Mouse (Mus musculus) gastrocnemius, adult 18-20 months (tissue): ENCODE measurements at regions not wholly inside any gene's neighbourhood (a gene's known extent, or its start where the extent isn't known, plus 50 kb on each side); places are given as distances from the start of the nearest gene placed in this dataset.

Source experiments
- DNase-seq: peaks from one replicate; pipeline ENCODE4 v3.0.0; 2021; ENCODE audit warnings: low spot score

DNA sequence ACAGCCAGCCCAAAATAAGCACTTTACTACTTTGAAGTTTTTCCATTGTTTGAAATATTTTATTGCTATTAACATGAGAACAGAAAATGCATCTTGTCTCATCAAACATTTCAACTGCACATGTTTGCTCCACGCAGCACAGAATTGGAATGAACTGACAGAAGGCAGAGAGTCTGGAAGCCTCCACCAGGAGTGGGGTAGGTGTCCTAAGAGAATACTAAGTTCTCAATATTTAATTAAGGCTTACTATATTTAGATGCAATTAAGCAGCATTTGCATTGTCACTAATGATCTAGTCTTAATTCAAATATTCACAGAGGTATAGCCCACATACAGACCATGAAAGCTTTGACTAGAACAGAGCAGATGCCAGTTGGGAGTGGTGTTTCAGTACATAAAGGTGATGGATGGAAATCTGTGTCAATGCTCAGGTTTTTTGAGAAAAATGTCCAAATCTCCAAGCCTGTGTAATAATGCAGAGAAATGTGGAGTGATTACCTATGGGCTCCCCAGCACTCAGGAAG lies 491.2 kb downstream of the Tm4sf1 start:
- DNase-seq: no peak

DNA sequence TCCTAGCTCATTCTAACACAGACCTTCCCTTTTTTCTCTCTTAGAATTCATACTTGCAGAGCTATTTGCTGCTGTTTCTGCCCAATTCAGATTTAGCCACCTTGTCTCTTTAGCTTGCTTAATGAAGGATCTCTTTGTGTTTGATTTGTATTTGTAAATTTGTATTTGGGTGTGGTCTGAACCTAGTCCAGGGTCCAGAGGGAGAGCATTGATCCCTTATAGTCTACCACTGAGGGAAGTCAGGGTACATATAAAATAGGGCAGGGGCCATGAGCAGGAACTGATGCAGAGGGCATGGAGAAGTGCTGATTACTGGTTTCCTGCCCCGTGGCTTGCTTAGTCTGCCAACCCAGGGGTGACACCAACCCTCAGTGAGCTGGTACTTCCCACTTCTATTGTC lies 508.7 kb downstream of the Tm4sf1 start:
- DNase-seq: no peak

DNA sequence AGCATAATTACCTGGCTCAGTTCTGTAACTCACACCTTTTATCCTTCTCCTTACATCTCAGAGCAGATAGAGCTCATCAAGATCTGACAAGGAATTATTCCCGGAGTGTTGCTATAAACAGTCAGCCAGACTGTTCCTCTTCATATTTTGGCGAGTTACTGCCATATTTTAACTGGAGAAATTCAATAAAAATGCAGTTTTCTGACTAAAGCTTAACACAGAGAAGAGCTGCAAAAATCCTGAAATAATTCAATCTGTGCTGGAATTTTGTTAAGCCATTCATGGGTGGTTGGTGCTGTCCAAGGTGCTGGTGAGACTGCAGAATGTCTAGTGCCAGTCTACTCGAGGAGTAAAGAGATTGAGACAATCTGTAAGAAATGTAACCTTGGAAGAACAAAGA lies 512.6 kb downstream of the Tm4sf1 start:
- DNase-seq: no peak

GRCm38 (mm10) chr3:56773920-56774319 lies 527.9 kb downstream of the Tm4sf1 start:
- DNase-seq: no peak

- no peak for DNase-seq
These were observed 531.6 kb downstream of the Tm4sf1 start for GRCm38 (mm10) chr3:56770225-56770624.

- no peak for DNase-seq
These were observed 534.7 kb downstream of the Tm4sf1 start for GRCm38 (mm10) chr3:56767133-56767532.

GRCm38 (mm10) chr3:56764336-56764735 lies 537.5 kb downstream of the Tm4sf1 start:
- no peak for DNase-seq

DNA sequence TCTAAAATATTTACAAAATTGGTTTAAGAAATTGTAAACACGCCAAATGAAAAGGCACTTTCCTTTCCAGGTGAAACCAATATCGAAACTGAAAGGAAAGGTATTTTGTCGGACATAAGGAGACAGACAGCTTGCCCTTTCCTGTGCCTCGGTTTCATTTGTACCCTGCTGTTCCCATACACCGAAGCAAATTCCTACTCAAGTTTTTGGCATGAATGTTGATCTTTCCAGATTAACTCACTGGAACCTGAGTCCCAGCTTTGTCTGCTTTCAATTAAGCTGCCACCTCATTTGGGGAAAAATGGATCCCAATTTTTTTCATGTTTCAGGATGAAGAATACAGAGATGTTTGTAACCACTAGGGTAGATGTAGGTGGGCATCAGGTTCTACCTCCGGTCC lies 537.9 kb downstream of the Tm4sf1 start:
- DNase-seq: no peak

DNA sequence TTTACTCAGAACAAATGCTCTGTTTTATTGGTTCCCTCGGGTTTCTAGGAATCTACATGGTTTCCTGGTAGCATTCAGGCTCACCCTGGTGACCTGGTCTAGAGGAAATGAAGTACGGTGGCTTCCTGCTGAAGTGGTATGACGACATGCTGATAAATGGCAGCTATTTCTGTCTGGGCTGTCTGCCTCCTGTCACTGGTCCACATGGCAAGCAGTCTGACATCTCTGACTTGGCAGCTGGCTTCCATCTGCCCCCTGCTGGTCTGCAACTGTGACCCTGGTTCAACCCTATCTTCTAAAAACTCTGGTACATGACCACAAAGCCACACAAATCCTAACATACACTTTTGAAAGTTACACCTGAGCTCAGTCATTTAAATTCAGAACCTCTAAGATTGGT lies 548.1 kb downstream of the Tm4sf1 start:
- DNase-seq: peak; percentile 15

DNA sequence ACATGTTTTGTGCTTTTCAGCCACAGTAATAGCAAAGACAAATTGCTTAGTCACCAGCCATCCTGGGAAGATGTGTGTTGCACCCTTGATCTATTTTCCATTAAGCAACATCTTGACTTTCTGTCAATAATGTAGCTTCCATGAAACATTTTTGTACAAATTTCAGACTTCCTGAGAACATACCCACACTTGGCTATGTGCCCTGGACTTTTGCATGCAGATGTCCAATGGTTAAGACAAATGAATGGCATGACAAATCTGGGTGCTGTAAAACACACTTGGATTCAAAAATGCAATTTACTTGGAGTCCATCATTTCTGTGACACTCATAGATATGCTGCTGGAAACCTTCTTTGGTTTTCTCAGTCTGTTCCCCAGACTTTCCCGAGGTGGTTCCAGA lies 549.9 kb downstream of the Tm4sf1 start:
- DNase-seq: no peak

DNA sequence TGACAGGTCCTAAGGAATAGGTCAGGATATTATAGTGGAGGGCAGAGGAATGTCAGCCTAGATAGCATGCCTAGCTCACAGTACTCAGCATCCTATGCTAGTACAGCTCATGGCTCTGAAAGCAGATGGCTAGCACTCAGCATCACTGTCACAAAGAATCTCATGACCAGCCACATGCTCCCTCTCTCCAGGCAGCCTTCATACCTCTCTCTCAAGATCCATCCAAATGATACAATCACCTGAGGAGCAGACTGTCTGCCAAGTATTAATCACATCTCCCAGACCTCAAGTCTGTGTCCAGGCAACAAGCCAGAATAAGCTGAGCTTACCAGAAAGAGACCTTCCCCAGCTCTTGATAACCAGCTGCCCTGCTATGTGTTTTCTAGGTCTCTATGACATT lies 557.4 kb upstream of the Nbea start:
- DNase-seq: no peak

DNA sequence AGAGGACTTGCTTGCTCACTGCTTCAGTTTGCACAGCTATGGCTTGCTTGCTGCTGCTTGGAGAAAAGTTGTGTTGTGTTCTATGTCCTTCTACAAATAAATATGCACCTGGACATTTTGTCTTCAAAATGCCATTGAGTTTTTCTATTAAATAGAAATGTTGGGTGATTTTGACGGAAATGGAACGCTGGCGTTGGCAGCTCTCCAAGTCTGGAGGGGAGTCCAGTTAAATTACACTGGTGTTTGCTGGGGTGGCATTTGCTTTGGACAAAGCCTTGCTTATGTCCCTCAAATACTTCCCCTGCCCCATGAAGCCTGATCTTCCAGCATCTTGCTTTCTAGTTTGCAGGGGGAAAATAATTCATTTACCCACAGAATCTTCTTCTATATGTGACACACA lies 556.0 kb upstream of the Nbea start:
- DNase-seq: no peak

DNA sequence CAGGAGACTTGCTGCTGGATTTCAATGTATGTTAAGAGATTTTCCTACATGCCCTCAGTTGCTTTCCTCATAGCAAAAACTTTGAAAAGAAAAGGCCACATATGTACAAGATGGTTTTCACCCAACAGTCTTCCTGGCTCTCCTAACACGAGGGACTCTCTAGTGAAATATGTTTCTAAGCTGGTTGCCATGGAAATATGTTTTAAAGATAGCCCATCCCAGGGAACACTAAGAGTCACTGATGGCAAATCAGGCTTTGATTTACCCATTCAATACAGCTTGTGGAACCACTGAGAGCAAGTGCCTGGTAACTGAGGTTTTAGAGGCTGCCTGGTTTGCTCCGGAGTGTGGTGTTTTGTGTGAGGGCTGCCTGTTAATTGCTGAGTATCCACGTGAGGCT lies 547.3 kb upstream of the Nbea start:
- no peak for DNase-seq

GRCm38 (mm10) chr3:56724991-56725390 lies 541.5 kb upstream of the Nbea start:
- no peak for DNase-seq

GRCm38 (mm10) chr3:56708260-56708659 lies 524.8 kb upstream of the Nbea start:
- no peak for DNase-seq

DNA sequence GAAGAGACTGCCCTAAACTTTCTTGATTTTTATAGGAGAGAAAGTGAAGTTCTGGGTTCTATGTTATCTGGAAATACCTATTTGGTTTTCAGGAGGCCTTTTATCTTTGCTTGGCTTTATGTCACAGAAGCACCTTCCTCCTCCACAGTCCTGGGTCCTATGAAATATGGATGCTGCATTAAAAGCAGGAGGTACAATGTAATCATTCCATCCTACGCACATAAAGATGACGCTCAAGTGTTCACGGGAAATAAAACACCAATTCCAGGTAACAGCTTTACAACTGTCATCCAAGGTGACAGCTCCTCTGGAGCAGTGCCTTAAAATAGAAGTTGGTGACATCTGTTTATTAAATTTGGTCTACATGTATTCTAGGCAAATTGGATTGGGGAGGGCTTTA lies 523.8 kb upstream of the Nbea start:
- DNase-seq: no peak

DNA sequence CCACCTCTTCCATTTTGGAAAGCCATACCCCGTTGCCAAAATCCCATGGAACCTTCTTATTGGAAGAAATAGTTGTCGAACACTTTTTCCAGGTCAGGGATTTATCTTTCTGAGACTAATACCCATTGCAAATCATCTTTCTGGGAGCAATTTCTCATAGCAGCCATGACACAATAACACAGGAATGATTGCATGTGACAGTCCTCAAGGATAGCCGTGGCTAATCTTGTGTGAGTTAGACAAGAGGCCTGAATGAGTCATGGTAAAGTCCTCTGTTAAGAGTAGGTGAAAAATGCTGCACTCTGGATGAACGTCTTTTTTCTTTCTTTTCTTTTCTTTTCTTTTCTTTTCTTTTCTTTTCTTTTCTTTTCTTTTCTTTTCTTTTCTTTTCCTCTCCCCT lies 522.5 kb upstream of the Nbea start:
- no peak for DNase-seq

DNA sequence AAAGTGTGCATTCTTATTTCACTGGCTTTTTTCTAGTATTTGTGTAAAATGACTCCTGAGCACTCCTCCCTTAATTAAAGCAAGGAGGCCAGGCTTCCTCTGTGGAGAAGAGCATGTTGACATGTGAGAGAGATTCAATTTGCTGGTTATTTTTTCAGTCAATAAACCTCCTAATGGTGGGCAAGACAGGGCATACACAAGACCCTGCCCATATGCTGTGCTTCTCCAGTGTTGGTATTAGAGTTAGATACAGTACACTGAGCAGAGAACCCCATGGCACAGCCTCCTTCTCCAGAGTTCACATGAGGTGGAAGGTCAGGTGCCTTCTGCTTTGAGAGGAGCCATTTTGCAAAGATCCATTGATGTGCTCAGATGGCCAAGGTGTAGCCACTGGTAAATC lies 515.4 kb upstream of the Nbea start:
- DNase-seq: no peak

GRCm38 (mm10) chr3:56698248-56698647 lies 514.7 kb upstream of the Nbea start:
- no peak for DNase-seq

DNA sequence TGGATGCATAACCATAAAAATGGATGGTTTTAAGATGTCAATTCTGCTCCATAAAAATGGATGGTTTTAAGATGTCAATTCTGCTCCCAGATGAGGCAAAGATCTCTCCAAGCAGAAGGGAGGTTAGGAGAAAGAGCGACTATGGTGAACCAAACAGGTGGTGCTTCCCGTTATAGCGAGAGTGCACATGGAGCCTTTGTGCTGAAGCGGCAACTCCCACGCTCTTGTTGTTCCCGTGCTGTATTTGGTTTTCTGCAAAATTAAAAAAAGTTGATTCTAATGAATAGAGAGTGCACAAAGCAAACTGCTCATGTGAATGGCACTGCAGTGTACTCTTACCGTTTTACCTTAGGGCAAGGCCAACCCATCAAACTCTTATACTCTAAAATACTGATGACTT lies 497.5 kb upstream of the Nbea start:
- no peak for DNase-seq

DNA sequence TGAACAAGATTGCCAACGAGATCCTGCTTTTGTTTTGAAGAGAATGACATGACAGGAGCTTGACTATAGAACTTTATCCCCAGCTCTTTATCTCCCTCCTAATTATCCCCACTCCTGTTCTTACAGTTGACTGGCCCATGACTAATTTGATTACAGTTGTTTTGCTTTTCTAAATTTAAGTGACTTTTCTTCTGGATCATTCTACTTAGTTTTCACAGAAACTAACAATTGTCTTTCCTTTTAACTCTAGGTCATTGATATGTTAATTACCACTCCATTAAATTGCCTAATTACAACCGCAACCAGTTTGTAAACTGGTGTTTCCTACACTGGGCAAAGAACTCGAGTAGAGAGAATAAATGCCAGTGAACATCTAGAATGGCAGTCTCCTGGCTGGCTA lies 485.3 kb upstream of the Nbea start:
- DNase-seq: no peak

DNA sequence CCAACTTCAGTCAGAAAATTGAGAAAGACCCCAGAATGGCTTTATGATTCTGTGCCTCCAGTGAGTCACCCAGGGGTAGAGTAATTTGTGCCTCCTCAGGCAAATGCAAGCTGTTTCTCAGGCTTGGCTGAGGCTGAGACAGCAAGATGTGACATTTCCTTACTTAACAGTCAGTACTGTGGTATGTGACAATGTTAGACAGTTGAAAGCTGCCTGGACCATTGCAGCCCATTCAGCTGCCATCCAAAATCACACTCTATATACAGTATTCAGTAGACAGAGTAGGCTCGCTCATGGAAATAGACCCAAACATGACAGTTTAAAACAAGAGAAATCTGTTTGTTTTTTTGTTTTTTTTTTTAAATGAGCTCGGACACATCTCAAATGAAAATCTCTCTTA lies 477.1 kb upstream of the Nbea start:
- DNase-seq: no peak

DNA sequence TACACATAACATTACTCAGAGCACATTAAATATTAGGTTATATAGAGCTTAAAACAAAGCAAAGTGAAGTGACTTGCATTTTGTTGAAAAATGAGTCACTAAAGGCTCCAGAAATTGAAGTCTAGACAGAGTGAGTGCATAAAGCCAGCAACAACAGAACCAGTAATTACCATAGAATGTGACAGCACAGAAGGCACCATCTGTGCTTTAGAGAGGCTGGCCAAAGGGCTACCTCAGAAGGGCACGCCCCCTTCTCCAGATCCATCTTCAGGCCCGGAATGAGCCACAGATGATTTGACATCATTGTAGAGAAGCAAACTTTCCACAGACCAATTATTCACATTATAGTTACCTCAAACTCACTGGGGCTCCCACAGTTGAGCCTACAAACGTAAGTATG lies 463.8 kb upstream of the Nbea start:
- DNase-seq: no peak
